Mouse (Mus musculus) embryonic facial prominence, embryonic 11.5 days (tissue): ENCODE results near the gene Slc35b1. TPM values are rescaled to one million over a fixed set of nuclear protein-coding genes. Genes with fewer than 3 reads are reported as not detected.

Experiments
- ATAC-seq: fragments of 200-750 bp; cut with Nextera tagmentation; replicated peaks from 2 replicates; pipeline ENCODE4 v1.8.0; 2017; ENCODE audit warnings: low read depth; ENCODE audit not compliant: insufficient number of reproducible peaks, low FRiP score, low TSS enrichment
- DNase-seq: peaks from one replicate; pipeline ENCODE4 v3.0.0-alpha.2; 2015; ENCODE audit warnings: low spot score
- H3K27ac ChIP-seq: fragments of 300-500 bp; sonication (generic); replicated peaks from 2 replicates; pipeline ENCODE4 v1.5.1; 2014; ENCODE audit warnings: mild to moderate bottlenecking, low read depth, low read length, control low read depth
- H3K27me3 ChIP-seq: fragments of 300-500 bp; sonication (generic); 2 replicates; pipeline ENCODE4 v1.6.1; 2014; ENCODE audit warnings: mild to moderate bottlenecking, low read length, moderate library complexity, mixed read lengths; ENCODE audit not compliant: control insufficient read depth, insufficient read depth
- H3K36me3 ChIP-seq: fragments of 300-500 bp; sonication (generic); replicated peaks from 2 replicates; pipeline ENCODE4 v1.6.1; 2014; ENCODE audit warnings: low read depth, mild to moderate bottlenecking, low read length, moderate library complexity, mixed read lengths; ENCODE audit not compliant: control insufficient read depth, insufficient read depth
- H3K4me1 ChIP-seq: fragments of 300-500 bp; sonication (generic); 2 replicates; pipeline ENCODE4 v1.6.1; 2014; ENCODE audit warnings: low read length, mixed read lengths; ENCODE audit not compliant: control insufficient read depth, insufficient read depth
- H3K4me2 ChIP-seq: fragments of 300-500 bp; sonication (generic); 2 replicates; pipeline ENCODE4 v1.6.1; 2014; ENCODE audit warnings: low read depth, mild to moderate bottlenecking, control low read depth, low read length, moderate library complexity
- H3K4me3 ChIP-seq: fragments of 300-500 bp; sonication (generic); 2 replicates; pipeline ENCODE4 v1.5.1; 2014; ENCODE audit warnings: low read depth, low read length, control low read depth
- H3K9ac ChIP-seq: fragments of 300-500 bp; sonication (generic); replicated peaks from 2 replicates; pipeline ENCODE4 v1.6.1; 2014; ENCODE audit warnings: mild to moderate bottlenecking, control low read depth, low read length
- H3K9me3 ChIP-seq: fragments of 300-500 bp; sonication (generic); replicated peaks from 2 replicates; pipeline ENCODE4 v1.6.1; 2016; ENCODE audit warnings: mild to moderate bottlenecking, low read length, inconsistent platforms, mixed read lengths; ENCODE audit not compliant: control insufficient read depth
- WGBS: fragments of 180-500 bp; shearing (Covaris S2); extraction: QIAGEN DNeasy Blood & Tissue Kit; methylation state at CpG from one replicate; pipeline ENCODE4 v1.1.7; 2014; 5-methylcytosine and 5-hydroxymethylcytosine counted together
- polyA plus RNA-seq: library from polyadenylated mRNA; unstranded; fragments of >200 nt; fragmentation: Nextera tagmentation; extraction: Ambion mirVana; gene quantifications from 2 replicates; pipeline ENCODE4 v1.2.1, GENCODE M21; 2014

Gene Slc35b1
- polyA plus RNA-seq, 1 experiment from 2014 or later, result 125 TPM

DNA sequence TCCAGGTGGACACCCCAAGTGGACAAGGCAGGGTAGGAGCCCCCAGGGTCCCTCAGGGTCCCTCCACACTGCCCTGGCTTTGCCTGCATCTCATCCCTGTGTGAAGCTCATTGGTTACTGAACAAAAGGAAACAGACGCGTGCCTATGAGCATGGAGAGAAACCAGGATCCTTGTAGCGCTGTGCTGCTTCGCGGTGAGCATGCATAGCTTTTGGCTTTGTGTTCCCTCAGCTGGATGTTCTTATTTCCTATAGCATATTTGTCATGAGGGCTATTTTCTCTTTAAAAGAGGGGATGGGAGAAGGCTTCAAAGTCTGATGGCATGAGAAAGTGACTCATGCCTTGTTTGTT lies 28.9 kb upstream of the Slc35b1 start:
- H3K4me3 ChIP-seq, result no peak overlapping the region
- H3K36me3 ChIP-seq, result no peaks in the 10 kb centered on the region; the same call in 1 of the 2 replicates
- no peaks in the 10 kb centered on the region for H3K9me3 ChIP-seq
- H3K27me3 ChIP-seq, result no peaks in the 10 kb centered on the region
- H3K9ac ChIP-seq, result no peak overlapping the region
- WGBS, result 93% methylated on average over 5 of the region's 5 CpGs
- no peak for DNase-seq
- H3K4me2 ChIP-seq, result no peak overlapping the region
- H3K27ac ChIP-seq, result no peak overlapping the region
- ATAC-seq, result no peak
- no peaks in the 10 kb centered on the region for H3K4me1 ChIP-seq

DNA sequence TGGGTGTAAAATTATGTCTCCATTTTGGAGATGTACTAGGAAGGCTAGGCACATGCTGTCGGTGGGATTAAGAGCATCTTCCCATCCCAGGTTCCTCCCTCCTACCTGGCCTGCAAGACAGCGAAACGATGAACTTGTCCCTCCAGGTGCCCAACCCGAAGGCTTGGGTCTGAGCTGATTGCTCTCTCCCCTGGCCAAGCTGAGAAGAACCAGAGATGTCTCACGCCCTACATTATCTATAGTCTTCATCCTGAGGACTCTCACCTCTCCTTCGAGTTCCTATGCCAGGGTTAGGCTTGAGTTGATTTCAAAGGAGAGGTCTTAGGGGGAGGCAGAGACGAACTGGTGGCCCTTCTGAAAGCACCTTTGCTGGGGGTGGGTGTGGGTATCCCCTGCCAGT lies 28.5 kb upstream of the Slc35b1 start:
- 92% methylated on average over 7 of the region's 7 CpGs for WGBS
- Histone ChIP-seq H3K4me2 (no peak overlapping the region), H3K4me3 (no peak overlapping the region), H3K27me3 (no peaks in the 10 kb centered on the region), H3K4me1 (no peaks in the 10 kb centered on the region), H3K27ac (no peak overlapping the region), H3K9me3 (no peaks in the 10 kb centered on the region), H3K36me3 (no peaks in the 10 kb centered on the region; the same call in 1 of the 2 replicates), H3K9ac (no peak overlapping the region)
- DNase-seq (no peak), ATAC-seq (no peak)

- no peaks in the 10 kb centered on the region; the same call in 1 of the 2 replicates for H3K36me3 ChIP-seq
- WGBS, result 82% methylated on average over 17 of the region's 17 CpGs
- H3K4me1 ChIP-seq, result no peaks in the 10 kb centered on the region
- no peak overlapping the region for H3K4me2 ChIP-seq
- no peaks in the 10 kb centered on the region for H3K27me3 ChIP-seq
- DNase-seq (no peak), ATAC-seq (no peak)
- H3K4me3 ChIP-seq, result no peak overlapping the region
- H3K27ac ChIP-seq, result no peak overlapping the region; the same call in 1 of the 2 replicates
- H3K9ac ChIP-seq, result no peak overlapping the region
- no peaks in the 10 kb centered on the region for H3K9me3 ChIP-seq
These were observed 27.8 kb upstream of the Slc35b1 start for GRCm38 (mm10) chr11:95356469-95357273.

GRCm38 (mm10) chr11:95358263-95358662 lies 26.2 kb upstream of the Slc35b1 start:
- Histone ChIP-seq H3K4me1 (no peaks in the 10 kb centered on the region), H3K27ac (no peak overlapping the region), H3K36me3 (no peaks in the 10 kb centered on the region; the same call in 1 of the 2 replicates), H3K9ac (no peak overlapping the region), H3K4me3 (no peak overlapping the region), H3K4me2 (no peak overlapping the region), H3K9me3 (no peaks in the 10 kb centered on the region), H3K27me3 (no peaks in the 10 kb centered on the region)
- DNase-seq, result no peak
- 64% methylated on average over 3 of the region's 3 CpGs for WGBS
- ATAC-seq, result no peak

DNA sequence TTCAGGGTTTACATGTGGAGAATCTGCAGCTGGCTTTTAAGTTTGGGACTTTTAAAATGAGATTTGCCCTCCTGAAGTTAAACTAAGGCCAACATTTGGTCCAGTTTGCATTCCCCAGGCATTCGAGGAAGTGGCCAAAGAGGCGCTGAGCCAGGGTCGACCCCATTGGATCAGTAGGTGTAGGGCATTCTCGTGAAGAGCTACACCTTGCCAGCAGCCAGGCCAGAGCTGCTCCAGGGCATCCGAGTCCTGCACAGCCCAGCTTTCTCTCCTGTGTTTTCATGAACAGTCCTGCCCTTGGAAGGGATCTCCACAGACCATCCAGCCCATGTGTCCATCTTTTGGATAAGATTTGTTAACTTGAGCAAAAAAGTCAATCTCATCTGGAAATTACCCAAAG lies 20.1 kb upstream of the Slc35b1 start:
- no peak overlapping the region for H3K4me2 ChIP-seq
- H3K4me1 ChIP-seq, result no peaks in the 10 kb centered on the region
- WGBS, result 85% methylated on average over 5 of the region's 5 CpGs
- H3K9me3 ChIP-seq, result no peaks in the 10 kb centered on the region
- no peak overlapping the region for H3K9ac ChIP-seq
- H3K27me3 ChIP-seq, result no peaks in the 10 kb centered on the region
- no peak for ATAC-seq
- no peak overlapping the region for H3K27ac ChIP-seq
- H3K4me3 ChIP-seq, result no peak overlapping the region
- DNase-seq, result no peak
- H3K36me3 ChIP-seq, result no peaks in the 10 kb centered on the region; the same call in 1 of the 2 replicates

DNA sequence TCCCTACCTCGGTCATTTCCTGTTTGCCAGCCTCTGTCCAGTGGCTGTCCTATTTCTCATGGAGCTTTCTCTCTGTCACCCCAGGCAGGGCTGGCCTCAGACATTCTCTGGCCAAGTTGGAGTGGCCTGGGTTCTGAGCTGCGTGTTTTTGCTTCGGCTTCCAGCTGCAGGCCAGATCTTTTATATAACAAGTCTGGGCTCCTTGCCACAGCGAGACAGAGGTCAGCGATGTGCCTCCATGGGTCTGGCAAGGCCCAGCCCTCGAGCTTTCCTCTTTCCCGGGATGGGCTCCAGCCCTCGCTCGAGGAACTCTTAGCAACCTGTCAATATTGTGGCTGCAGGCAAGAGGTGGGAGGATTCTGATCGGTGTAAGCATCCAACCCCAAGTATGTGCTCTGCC lies 18.9 kb upstream of the Slc35b1 start:
- DNase-seq (no peak), ATAC-seq (no peak)
- no peaks in the 10 kb centered on the region for H3K27me3 ChIP-seq
- H3K9ac ChIP-seq, result no peak overlapping the region
- H3K4me3 ChIP-seq, result no peak overlapping the region
- no peaks in the 10 kb centered on the region for H3K4me1 ChIP-seq
- no peaks in the 10 kb centered on the region for H3K9me3 ChIP-seq
- no peak overlapping the region for H3K27ac ChIP-seq
- H3K4me2 ChIP-seq, result no peak overlapping the region
- no peaks in the 10 kb centered on the region for H3K36me3 ChIP-seq
- 84% methylated on average over 10 of the region's 10 CpGs for WGBS

- no peaks in the 10 kb centered on the region for H3K36me3 ChIP-seq
- DNase-seq, result no peak
- H3K9ac ChIP-seq, result no peak overlapping the region
- no peak for ATAC-seq
- H3K9me3 ChIP-seq, result no peaks in the 10 kb centered on the region
- H3K27ac ChIP-seq, result no peak overlapping the region
- no peak overlapping the region for H3K4me3 ChIP-seq
- H3K27me3 ChIP-seq, result no peaks in the 10 kb centered on the region
- 81% methylated on average over 6 of the region's 6 CpGs for WGBS
- H3K4me1 ChIP-seq, result no peaks in the 10 kb centered on the region
- no peak overlapping the region for H3K4me2 ChIP-seq
These were observed 18.1 kb upstream of the Slc35b1 start for GRCm38 (mm10) chr11:95366280-95366897.

DNA sequence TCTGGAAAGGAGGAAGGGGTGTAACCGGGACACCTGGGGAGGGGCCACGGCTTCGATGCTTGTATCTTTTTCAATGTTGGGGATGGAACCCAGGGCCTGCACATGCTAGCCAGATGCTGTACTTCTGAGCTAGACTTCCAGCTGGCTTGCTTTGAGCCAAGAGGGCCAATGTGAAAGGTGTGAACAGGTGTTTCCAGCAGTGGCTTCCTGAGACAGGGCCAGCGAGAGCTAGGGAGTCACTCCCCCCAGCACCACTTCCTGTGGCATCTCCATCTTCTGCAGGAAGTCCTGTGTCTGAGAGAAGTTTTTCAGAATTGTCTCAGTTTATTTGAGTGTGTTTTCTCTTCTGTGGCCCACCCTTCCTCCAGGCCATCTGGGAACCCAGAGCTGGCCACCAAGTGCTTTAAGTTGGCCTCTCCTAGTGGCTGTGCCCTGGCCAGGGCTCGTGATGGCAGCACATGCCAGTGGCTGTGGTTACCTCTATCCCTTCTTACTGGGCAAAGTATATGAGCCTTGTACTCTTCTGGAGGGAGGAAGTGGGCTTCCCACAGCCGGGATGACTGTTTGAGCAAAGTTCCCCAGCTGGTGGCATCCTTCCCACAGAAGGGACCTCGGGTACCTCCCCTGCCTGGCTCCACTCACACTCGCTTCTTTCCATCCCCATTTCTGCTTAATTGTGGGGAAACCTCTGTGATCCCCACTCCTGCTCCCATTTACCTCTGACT lies 17.3 kb upstream of the Slc35b1 start:
- H3K4me2 ChIP-seq, result no peak overlapping the region
- H3K4me3 ChIP-seq, result no peak overlapping the region
- H3K9me3 ChIP-seq, result no peaks in the 10 kb centered on the region
- no peak overlapping the region for H3K9ac ChIP-seq
- no peaks in the 10 kb centered on the region for H3K36me3 ChIP-seq
- no peak for ATAC-seq
- WGBS, result 81% methylated on average over 8 of the region's 8 CpGs
- no peaks in the 10 kb centered on the region for H3K27me3 ChIP-seq
- DNase-seq, result no peak
- H3K27ac ChIP-seq, result no peak overlapping the region
- no peaks in the 10 kb centered on the region for H3K4me1 ChIP-seq
